Mouse (Mus musculus) spleen, postnatal 4 days (tissue): ENCODE measurements around the gene Gm49405.

Experiments
- DNase-seq, 2 experiments: peaks; one replicate each; pipeline ENCODE4 v3.0.0; 2022; ENCODE audit warnings: low spot score in 2 of 2

Gm49405 gene

DNA sequence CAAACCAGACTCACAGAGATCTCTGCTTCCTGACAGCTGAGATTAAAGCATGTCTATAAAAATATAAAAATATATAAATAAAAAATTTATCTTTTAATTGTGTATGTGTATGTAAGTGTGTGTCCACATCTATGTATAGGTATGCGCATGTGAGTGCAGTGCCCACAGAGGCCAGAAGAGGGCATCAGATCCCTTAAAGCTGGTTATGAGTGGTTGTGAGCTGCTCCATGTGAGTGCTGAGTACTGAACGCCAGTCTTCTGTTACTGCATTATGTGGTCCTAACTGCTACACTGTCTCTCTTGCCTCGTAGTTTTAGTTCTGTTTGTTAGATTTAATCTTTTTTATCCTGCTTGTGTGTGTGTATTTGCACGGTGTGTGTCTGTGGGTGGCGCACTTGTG is 50.6 kb downstream of the Gm49405 start:
- DNase-seq: peak in 1 of 2 experiments; percentile 35

GRCm38 (mm10) chr19:4051741-4052515 is 51.5 kb downstream of the Gm49405 start:
- DNase-seq: peak; percentile 75 to 94

- peak in 1 of 2 experiments; percentile 60 for DNase-seq
Observed at GRCm38 (mm10) chr19:4052516-4053030, 52.1 kb downstream of the Gm49405 start.

DNA sequence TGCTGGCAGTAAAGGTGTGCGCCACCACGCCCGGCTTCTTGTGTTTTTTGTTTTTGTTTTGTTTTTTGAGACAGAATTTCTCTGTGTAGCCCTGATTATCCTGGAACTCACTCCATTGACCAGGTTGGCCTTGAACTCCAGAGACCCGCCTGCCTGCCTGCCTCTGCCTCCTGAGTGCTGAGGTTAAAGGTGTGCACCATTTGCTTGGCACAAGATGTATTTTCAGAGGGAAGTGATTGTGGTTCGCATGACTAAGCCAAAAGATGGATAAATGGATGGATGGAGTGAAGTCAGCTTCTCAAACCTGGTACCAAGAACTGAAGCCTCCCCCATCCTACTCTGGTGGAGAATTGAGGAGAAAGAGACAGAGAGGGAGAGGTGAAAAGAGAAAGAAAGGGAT is 54.2 kb downstream of the Gm49405 start:
- DNase-seq: no peak
